Mouse (Mus musculus) bone marrow, adult 2 months (tissue): Measurements from ENCODE around the gene Ubxn4.
"Not testable (repeated sequence)": the region's sequence is repeated elsewhere in the genome, so short reads cannot be mapped to it uniquely, and the experiment has no call there.

Experiments
- CTCF ChIP-seq: fragments of 200-500 bp; IDR thresholded peaks from 2 replicates; pipeline ENCODE4 v1.5.1; 2011; ENCODE audit warnings: low read length, control low read depth; ENCODE audit not compliant: control insufficient read depth, insufficient read depth
- POLR2A ChIP-seq: fragments of 200-500 bp; IDR thresholded peaks from 2 replicates; pipeline ENCODE4 v1.6.1; 2011; ENCODE audit warnings: low read depth, mild to moderate bottlenecking, control low read depth, low read length, borderline replicate concordance; ENCODE audit not compliant: control insufficient read depth

DNA sequence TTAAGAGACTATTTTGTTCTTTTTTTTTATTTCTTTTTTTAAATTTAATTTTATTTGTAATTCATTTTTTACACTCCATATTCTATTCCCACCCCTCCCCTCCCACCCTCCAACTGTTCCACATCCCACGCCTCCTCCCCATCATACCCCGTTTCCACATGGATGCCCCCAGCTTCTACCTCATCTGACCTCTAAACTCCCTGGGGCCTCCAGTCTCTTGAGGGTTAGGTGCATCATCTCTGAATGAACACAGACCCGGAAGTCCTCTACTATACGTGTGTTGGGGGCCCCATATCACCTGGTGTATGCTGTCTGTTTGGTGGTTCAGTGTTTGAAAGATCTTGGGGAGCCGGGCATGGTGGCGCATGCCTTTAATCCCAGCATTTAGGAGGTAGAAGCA lies 75.5 kb downstream of the Ubxn4 start:
- not testable (repeated sequence) for TF ChIP-seq CTCF, POLR2A
